Mouse (Mus musculus) midbrain, embryonic 15.5 days (tissue): ENCODE results near the gene Gm43720. TPM values are rescaled to one million over a fixed set of nuclear protein-coding genes. Genes with fewer than 3 reads are reported as not detected.

ENCODE experiments used
- ATAC-seq: fragments of 200-750 bp; cut with Nextera tagmentation; replicated peaks from 2 replicates; pipeline ENCODE4 v1.8.0; 2017; ENCODE audit warnings: moderate TSS enrichment
- H3K27ac ChIP-seq: fragments of 300-500 bp; sonication (generic); 2 replicates; pipeline ENCODE4 v1.5.1; 2015; ENCODE audit warnings: mild to moderate bottlenecking, inconsistent platforms
- H3K27me3 ChIP-seq: fragments of 300-500 bp; sonication (generic); replicated peaks from 2 replicates; pipeline ENCODE4 v1.6.1; 2015; ENCODE audit warnings: inconsistent platforms
- H3K36me3 ChIP-seq: fragments of 300-500 bp; sonication (generic); replicated peaks from 2 replicates; pipeline ENCODE4 v1.6.1; 2015; ENCODE audit warnings: inconsistent platforms
- H3K4me1 ChIP-seq: fragments of 300-500 bp; sonication (generic); 2 replicates; pipeline ENCODE4 v1.6.1; 2015; ENCODE audit warnings: inconsistent platforms
- H3K4me2 ChIP-seq: fragments of 300-500 bp; sonication (generic); 2 replicates; pipeline ENCODE4 v1.6.1; 2015; ENCODE audit warnings: inconsistent platforms, mild to moderate bottlenecking, moderate library complexity
- H3K4me3 ChIP-seq: fragments of 300-500 bp; sonication (generic); 2 replicates; pipeline ENCODE4 v1.5.1; 2015; ENCODE audit warnings: mild to moderate bottlenecking, inconsistent platforms
- H3K9ac ChIP-seq: fragments of 300-500 bp; sonication (generic); 2 replicates; pipeline ENCODE4 v1.6.1; 2015; ENCODE audit warnings: mild to moderate bottlenecking, inconsistent platforms
- H3K9me3 ChIP-seq: fragments of 300-500 bp; sonication (generic); 2 replicates; pipeline ENCODE4 v1.6.1; 2016; ENCODE audit warnings: inconsistent platforms
- WGBS: fragments of 180-500 bp; shearing (Covaris S2); methylation state at CpG from one replicate; pipeline ENCODE4 v1.1.7; 2015; ENCODE audit warnings: mixed read lengths; 5-methylcytosine and 5-hydroxymethylcytosine counted together
- polyA plus RNA-seq: library from polyadenylated mRNA; unstranded; fragments of >200 nt; fragmentation: Nextera tagmentation; extraction: Ambion mirVana; gene quantifications from 2 replicates; pipeline ENCODE4 v1.2.1, GENCODE M21; 2015

The Gm43720 gene
- polyA plus RNA-seq, result 0.04 and 0.09 TPM in 2 replicates

GRCm38 (mm10) chr5:138279585-138280424, at the start of gene Gm43720, which contains the start of the genes Gpc2 and Stag3:
Gm43720 (minus strand) TSS chr5:138279958.
Gpc2 (minus strand) TSS chr5:138280005.
Stag3 (plus strand) TSS chr5:138280240.
- WGBS, result under 1% methylated on average over 56 of the region's 56 CpGs
- H3K27me3 ChIP-seq, result no peaks in the 10 kb centered on the region
- H3K9me3 ChIP-seq, result no peaks in the 10 kb centered on the region

GRCm38 (mm10) chr5:138312795-138313194, 33.0 kb upstream of the Gm43720 start:
- H3K9ac ChIP-seq, result no peak overlapping the region
- 87% methylated on average over 3 of the region's 3 CpGs for WGBS
- no peaks in the 10 kb centered on the region for H3K36me3 ChIP-seq
- ATAC-seq, result no peak
- no peaks in the 10 kb centered on the region for H3K4me1 ChIP-seq
- no peaks in the 10 kb centered on the region for H3K9me3 ChIP-seq
- H3K27ac ChIP-seq, result no peak overlapping the region
- no peak overlapping the region for H3K4me3 ChIP-seq
- no peaks in the 10 kb centered on the region for H3K27me3 ChIP-seq
- no peak overlapping the region for H3K4me2 ChIP-seq

More at GRCm38 (mm10) chr5:138279585-138280424, at the start of gene Gm43720, which contains the start of the genes Gpc2 and Stag3:
- Histone ChIP-seq H3K27ac (peak within 1 kb of the TSS; percentile 86), H3K36me3 (peaks cover 3% of the 10 kb centered on the region; the same call in 1 of the 2 replicates), H3K4me2 (peak within 1 kb of the TSS; percentile 79), H3K4me3 (peak within 1 kb of the TSS; percentile 94), H3K4me1 (peaks cover 43% of the 10 kb centered on the region), H3K9ac (peak within 1 kb of the TSS; percentile 97)
- peak; percentile 98 for ATAC-seq

GRCm38 (mm10) chr5:138299613-138300012, 19.9 kb upstream of the Gm43720 start:
- no peaks in the 10 kb centered on the region for H3K4me1 ChIP-seq
- H3K9ac ChIP-seq, result no peak overlapping the region
- H3K36me3 ChIP-seq, result 0 out of 2 replicates have a peak, but pooled peaks cover 3% of the 10 kb centered on the region
- H3K27me3 ChIP-seq, result no peaks in the 10 kb centered on the region
- no peak overlapping the region for H3K27ac ChIP-seq
- H3K4me3 ChIP-seq, result no peak overlapping the region
- ATAC-seq, result no peak
- 91% methylated on average over 2 of the region's 2 CpGs for WGBS
- no peaks in the 10 kb centered on the region for H3K9me3 ChIP-seq
- H3K4me2 ChIP-seq, result no peak overlapping the region

- H3K9ac ChIP-seq, result no peak overlapping the region
- no peaks in the 10 kb centered on the region for H3K27me3 ChIP-seq
- no peak for ATAC-seq
Observed at GRCm38 (mm10) chr5:138294158-138294557, 14.4 kb upstream of the Gm43720 start.

GRCm38 (mm10) chr5:138291638-138292037, 11.9 kb upstream of the Gm43720 start:
- Histone ChIP-seq H3K9ac (no peak overlapping the region), H3K36me3 (no peaks in the 10 kb centered on the region), H3K27ac (no peak overlapping the region), H3K4me2 (no peak overlapping the region), H3K4me1 (no peaks in the 10 kb centered on the region), H3K4me3 (no peak overlapping the region), H3K27me3 (no peaks in the 10 kb centered on the region), H3K9me3 (no peaks in the 10 kb centered on the region)
- WGBS, result 87% methylated on average over 1 of the region's 1 CpGs
- no peak for ATAC-seq

More at GRCm38 (mm10) chr5:138294158-138294557, 14.4 kb upstream of the Gm43720 start:
- no peak overlapping the region for H3K4me2 ChIP-seq
- no peaks in the 10 kb centered on the region for H3K9me3 ChIP-seq
- H3K36me3 ChIP-seq, result 0 out of 2 replicates have a peak, but pooled peaks cover 3% of the 10 kb centered on the region
- no peak overlapping the region for H3K4me3 ChIP-seq
- H3K27ac ChIP-seq, result no peak overlapping the region
- no peaks in the 10 kb centered on the region for H3K4me1 ChIP-seq

- H3K4me1 ChIP-seq, result no peaks in the 10 kb centered on the region
- WGBS, result 73% methylated on average over 3 of the region's 3 CpGs
Observed at GRCm38 (mm10) chr5:138287861-138288260, 8.1 kb upstream of the Gm43720 start.

GRCm38 (mm10) chr5:138283540-138283939, 3.8 kb upstream of the Gm43720 start:
- Histone ChIP-seq H3K9ac (no peak overlapping the region), H3K36me3 (no peaks in the 10 kb centered on the region), H3K4me1 (peaks cover 5% of the 10 kb centered on the region), H3K4me2 (no peak overlapping the region), H3K4me3 (no peak overlapping the region), H3K27me3 (no peaks in the 10 kb centered on the region), H3K9me3 (no peaks in the 10 kb centered on the region), H3K27ac (no peak overlapping the region)
- no peak for ATAC-seq
- WGBS, result 69% methylated on average over 1 of the region's 1 CpGs

More at GRCm38 (mm10) chr5:138287861-138288260, 8.1 kb upstream of the Gm43720 start:
- Histone ChIP-seq H3K9ac (no peak overlapping the region), H3K36me3 (no peaks in the 10 kb centered on the region), H3K4me2 (no peak overlapping the region), H3K27me3 (no peaks in the 10 kb centered on the region), H3K27ac (no peak overlapping the region), H3K9me3 (no peaks in the 10 kb centered on the region), H3K4me3 (no peak overlapping the region)
- no peak for ATAC-seq

GRCm38 (mm10) chr5:138281798-138282197, 2.0 kb upstream of the Gm43720 start:
- peaks cover 3% of the 10 kb centered on the region; the same call in 1 of the 2 replicates for H3K36me3 ChIP-seq
- WGBS, result 87% methylated on average over 2 of the region's 2 CpGs
- H3K4me3 ChIP-seq, result no peak overlapping the region
- no peaks in the 10 kb centered on the region for H3K9me3 ChIP-seq
- no peak overlapping the region for H3K4me2 ChIP-seq
- no peak overlapping the region for H3K9ac ChIP-seq
- peaks cover 23% of the 10 kb centered on the region for H3K4me1 ChIP-seq
- no peak overlapping the region for H3K27ac ChIP-seq
- no peak for ATAC-seq
- H3K27me3 ChIP-seq, result no peaks in the 10 kb centered on the region

- Histone ChIP-seq H3K4me3 (no peak overlapping the region), H3K4me2 (peak overlapping the region; percentile 79), H3K27ac (no peak overlapping the region), H3K27me3 (no peaks in the 10 kb centered on the region), H3K9ac (no peak overlapping the region), H3K9me3 (no peaks in the 10 kb centered on the region), H3K36me3 (peaks cover 3% of the 10 kb centered on the region; the same call in 1 of the 2 replicates), H3K4me1 (peaks cover 32% of the 10 kb centered on the region)
- WGBS, result 91% methylated on average over 15 of the region's 15 CpGs
- ATAC-seq, result no peak
Observed at GRCm38 (mm10) chr5:138280829-138281228, 1.1 kb upstream of the Gm43720 start.

GRCm38 (mm10) chr5:138280425-138280768, 639 bp upstream of the Gm43720 start:
- Histone ChIP-seq H3K27ac (peak overlapping the region; percentile 8), H3K27me3 (no peaks in the 10 kb centered on the region), H3K9me3 (no peaks in the 10 kb centered on the region), H3K9ac (no peak overlapping the region), H3K4me3 (peak overlapping the region; percentile 94), H3K4me2 (peak overlapping the region; percentile 79), H3K36me3 (peaks cover 3% of the 10 kb centered on the region; the same call in 1 of the 2 replicates), H3K4me1 (peaks cover 37% of the 10 kb centered on the region)
- 0 out of 2 replicates have a peak, but pooled peaks have one; percentile 2 for ATAC-seq
- WGBS, result 23% methylated on average over 26 of the region's 26 CpGs

GRCm38 (mm10) chr5:138277994-138278393, 1.8 kb downstream of the Gm43720 start:
- peaks cover 54% of the 10 kb centered on the region for H3K4me1 ChIP-seq
- 87% methylated on average over 7 of the region's 7 CpGs for WGBS

GRCm38 (mm10) chr5:138275216-138276050, 4.3 kb downstream of the Gm43720 start:
- peak overlapping the region; percentile 53 for H3K4me2 ChIP-seq
- H3K9me3 ChIP-seq, result no peaks in the 10 kb centered on the region
- H3K36me3 ChIP-seq, result peaks cover 3% of the 10 kb centered on the region; the same call in 1 of the 2 replicates
- peaks cover 59% of the 10 kb centered on the region for H3K4me1 ChIP-seq
- 7% methylated on average over 41 of the region's 41 CpGs for WGBS
- ATAC-seq, result no peak
- peak overlapping the region; percentile 50 for H3K9ac ChIP-seq
- H3K27ac ChIP-seq, result peak overlapping the region; percentile 30; the same call in 1 of the 2 replicates
- H3K27me3 ChIP-seq, result no peaks in the 10 kb centered on the region
- peak overlapping the region; percentile 37 for H3K4me3 ChIP-seq

More at GRCm38 (mm10) chr5:138277994-138278393, 1.8 kb downstream of the Gm43720 start:
- H3K9ac ChIP-seq, result peak overlapping the region; percentile 97; the same call in 1 of the 2 replicates
- H3K4me2 ChIP-seq, result peak overlapping the region; percentile 79
- H3K4me3 ChIP-seq, result peak overlapping the region; percentile 94
- no peaks in the 10 kb centered on the region for H3K9me3 ChIP-seq
- H3K27ac ChIP-seq, result no peak overlapping the region
- peaks cover 3% of the 10 kb centered on the region; the same call in 1 of the 2 replicates for H3K36me3 ChIP-seq
- ATAC-seq, result no peak
- no peaks in the 10 kb centered on the region for H3K27me3 ChIP-seq
